Mouse (Mus musculus) embryonic facial prominence, embryonic 10.5 days (tissue): ENCODE data around the gene B3galt6. TPM values are rescaled to one million over a fixed set of nuclear protein-coding genes. Genes with fewer than 3 reads are reported as not detected.

Experiments used
- DNase-seq: peaks from one replicate; pipeline ENCODE4 v3.0.0-alpha.2; 2017; ENCODE audit warnings: low spot score
- H3K27ac ChIP-seq: fragments of 300-500 bp; sonication (generic); replicated peaks from 2 replicates; pipeline ENCODE4 v1.5.1; 2016; ENCODE audit warnings: mild to moderate bottlenecking
- H3K27me3 ChIP-seq: fragments of 300-500 bp; sonication (generic); replicated peaks from 2 replicates; pipeline ENCODE4 v1.6.1; 2016; ENCODE audit warnings: low read depth, mild to moderate bottlenecking; ENCODE audit not compliant: poor library complexity, severe bottlenecking
- H3K36me3 ChIP-seq: fragments of 300-500 bp; sonication (generic); replicated peaks from 2 replicates; pipeline ENCODE4 v1.6.1; 2016; ENCODE audit warnings: mild to moderate bottlenecking, moderate library complexity
- H3K4me1 ChIP-seq: fragments of 300-500 bp; sonication (generic); 2 replicates; pipeline ENCODE4 v1.6.1; 2016
- H3K4me3 ChIP-seq: fragments of 300-500 bp; sonication (generic); 2 replicates; pipeline ENCODE4 v1.5.1; 2016; ENCODE audit warnings: mild to moderate bottlenecking, moderate library complexity
- H3K9me3 ChIP-seq: fragments of 300-500 bp; sonication (generic); 2 replicates; pipeline ENCODE4 v1.6.1; 2016; ENCODE audit warnings: mild to moderate bottlenecking
- WGBS: fragments of 180-500 bp; shearing (Covaris S2); methylation state at CpG from one replicate; pipeline ENCODE4 v1.1.7; 2016; 5-methylcytosine and 5-hydroxymethylcytosine counted together
- polyA plus RNA-seq: library from polyadenylated mRNA; unstranded; fragments of >200 nt; fragmentation: Nextera tagmentation; extraction: Ambion mirVana; gene quantifications from 2 replicates; pipeline ENCODE4 v1.2.1, GENCODE M21; 2016

B3galt6 gene
- polyA plus RNA-seq, 1 experiment from 2014 or later: 12.7 TPM

- Histone ChIP-seq H3K4me1 (peaks cover 19% of the 10 kb centered on the region), H3K36me3 (peaks cover 30% of the 10 kb centered on the region), H3K4me3 (peak within 1 kb of the TSS; percentile 99), H3K9me3 (no peaks in the 10 kb centered on the region), H3K27me3 (no peaks in the 10 kb centered on the region), H3K27ac (peak within 1 kb of the TSS; percentile 92)
- under 1% methylated on average over 85 of the region's 85 CpGs for WGBS
- peak; percentile 98 for DNase-seq
These were observed 48.8 kb downstream of the B3galt6 start, which contains the start of gene Ube2j2 for GRCm38 (mm10) chr4:155943534-155944249. Ube2j2 (plus strand) TSS chr4:155943831.

GRCm38 (mm10) chr4:155943049-155943452 lies 49.4 kb downstream of the B3galt6 start:
- WGBS: 1% methylated on average over 17 of the region's 17 CpGs
- peak overlapping the region; percentile 92 for H3K27ac ChIP-seq
- no peak for DNase-seq

More at GRCm38 (mm10) chr4:155943049-155943452, 49.4 kb downstream of the B3galt6 start:
- Histone ChIP-seq H3K36me3 (peaks cover 23% of the 10 kb centered on the region), H3K4me3 (peak overlapping the region; percentile 99), H3K4me1 (peaks cover 19% of the 10 kb centered on the region), H3K9me3 (no peaks in the 10 kb centered on the region), H3K27me3 (no peaks in the 10 kb centered on the region)

Other genes starting within 250 kb of the B3galt6 start
- 132 and 137 TPM in 2 replicates for gene Atad3a, start 231.6 kb downstream of the B3galt6 start, polyA plus RNA-seq
- 8.6 and 9.3 TPM in 2 replicates for gene Vwa1, start 218.0 kb downstream of the B3galt6 start, polyA plus RNA-seq
- gene Tmem88b, start 206.8 kb downstream of the B3galt6 start, polyA plus RNA-seq: 0.59 and 0.61 TPM in 2 replicates
- gene Ankrd65, start 202.2 kb downstream of the B3galt6 start, polyA plus RNA-seq: 0.20 TPM in 1 of 2 replicates, not detected in the other
- 254 and 259 TPM in 2 replicates for gene Mrpl20, start 189.8 kb downstream of the B3galt6 start, polyA plus RNA-seq
- gene Ccnl2, start 180.2 kb downstream of the B3galt6 start, polyA plus RNA-seq: 179 and 187 TPM in 2 replicates
- 170 and 178 TPM in 2 replicates for gene Aurkaip1, start 161.4 kb downstream of the B3galt6 start, polyA plus RNA-seq
- gene Mxra8, start 153.0 kb downstream of the B3galt6 start, polyA plus RNA-seq: 43.6 and 43.9 TPM in 2 replicates
- 4.3 and 5.0 TPM in 2 replicates for gene Dvl1, start 145.2 kb downstream of the B3galt6 start, polyA plus RNA-seq
- gene Tas1r3, start 129.3 kb downstream of the B3galt6 start, polyA plus RNA-seq: 0.29 and 0.43 TPM in 2 replicates
- 18.6 and 19.4 TPM in 2 replicates for gene Cptp, start 123.2 kb downstream of the B3galt6 start, polyA plus RNA-seq
- gene Ints11, start 123.1 kb downstream of the B3galt6 start, polyA plus RNA-seq: 97.9 and 109 TPM in 2 replicates
- gene Pusl1, start 100.9 kb downstream of the B3galt6 start, polyA plus RNA-seq: 50.1 and 52.7 TPM in 2 replicates
- 24.1 and 28.0 TPM in 2 replicates for gene Acap3, start 100.8 kb downstream of the B3galt6 start, polyA plus RNA-seq
- 146 and 151 TPM in 2 replicates for gene Ube2j2, start 48.8 kb downstream of the B3galt6 start, polyA plus RNA-seq
- gene C1qtnf12, start 30.3 kb downstream of the B3galt6 start, polyA plus RNA-seq: 22.7 and 23.6 TPM in 2 replicates
- 132 and 138 TPM in 2 replicates for gene Sdf4, start 223 bp upstream of the B3galt6 start, polyA plus RNA-seq
- 1.1 and 1.4 TPM in 2 replicates for gene Tnfrsf4, start 21.2 kb upstream of the B3galt6 start, polyA plus RNA-seq
- 1.2 and 1.4 TPM in 2 replicates for gene Tnfrsf18, start 33.5 kb upstream of the B3galt6 start, polyA plus RNA-seq
- 0.69 and 0.95 TPM in 2 replicates for gene Ttll10, start 66.8 kb upstream of the B3galt6 start, polyA plus RNA-seq
- 73.9 and 76.9 TPM in 2 replicates for gene 9430015G10Rik, start 117.3 kb upstream of the B3galt6 start, polyA plus RNA-seq
- gene Rnf223, start 137.9 kb upstream of the B3galt6 start, polyA plus RNA-seq: 0.70 and 0.89 TPM in 2 replicates
- gene Agrn, start 204.8 kb upstream of the B3galt6 start, polyA plus RNA-seq: 59.0 and 61.7 TPM in 2 replicates
- gene Isg15, start 208.2 kb upstream of the B3galt6 start, polyA plus RNA-seq: 0.34 and 0.47 TPM in 2 replicates
- 2.2 and 2.7 TPM in 2 replicates for gene AW011738, start 210.7 kb upstream of the B3galt6 start, polyA plus RNA-seq
- 0.60 and 0.65 TPM in 2 replicates for gene Perm1, start 223.2 kb upstream of the B3galt6 start, polyA plus RNA-seq
- 22.5 and 23.9 TPM in 2 replicates for gene Plekhn1, start 242.2 kb upstream of the B3galt6 start, polyA plus RNA-seq
- gene Noc2l, start 243.4 kb upstream of the B3galt6 start, polyA plus RNA-seq: 110 and 120 TPM in 2 replicates